Mouse (Mus musculus) thymus, adult 2 months (tissue): Measurements from ENCODE around the gene Gm4869.
"Not testable (repeated sequence)": the region's sequence is repeated elsewhere in the genome, so short reads cannot be mapped to it uniquely, and the experiment has no call there.

Source experiments
- CTCF ChIP-seq: fragments of 200-500 bp; IDR thresholded peaks from 2 replicates; pipeline ENCODE4 v1.5.1; 2012; ENCODE audit warnings: mild to moderate bottlenecking, control low read depth, low read length, moderate library complexity, borderline replicate concordance; ENCODE audit not compliant: control insufficient read depth, poor library complexity, insufficient read depth; ENCODE audit errors: extremely low read depth
- POLR2A ChIP-seq: fragments of 200-500 bp; IDR thresholded peaks from 2 replicates; pipeline ENCODE4 v1.6.1; 2012; ENCODE audit warnings: mild to moderate bottlenecking, low read length, control low read depth, moderate library complexity; ENCODE audit not compliant: control insufficient read depth, poor library complexity, insufficient read depth; ENCODE audit errors: extremely low read depth

DNA sequence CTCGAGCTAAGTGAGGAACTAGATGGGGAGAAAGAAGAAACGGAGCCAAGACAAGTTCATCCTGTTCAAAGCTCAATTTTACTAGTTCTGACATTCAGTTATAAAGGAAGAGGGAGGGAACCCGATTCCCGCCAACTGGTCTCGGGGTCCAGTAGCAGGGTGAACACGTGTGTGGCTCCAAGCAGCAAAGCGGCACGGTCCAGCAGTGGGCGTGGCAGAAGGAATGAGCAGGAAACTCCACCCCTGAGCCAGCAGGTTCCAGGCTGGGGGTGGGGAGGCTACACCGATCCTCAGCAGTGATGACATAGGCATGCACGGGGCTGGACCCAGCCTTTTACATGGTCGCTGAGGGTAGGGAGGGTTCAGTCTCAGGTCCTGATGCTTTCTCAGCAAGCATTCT is 57.5 kb downstream of the Gm4869 start:
- TF ChIP-seq POLR2A, CTCF: not testable (repeated sequence)
